Mouse (Mus musculus) adrenal gland (tissue): ENCODE measurements around the gene Anapc16.

Source experiments
- intact Hi-C: fragments of 180-260 bp; cut with DNase I; formaldehyde crosslinking; loops from one replicate; pipeline ENCODE4 v1.15.1; 2025

Gene Anapc16

GRCm38 (mm10) chr10:59950716-59951191 is 52.2 kb downstream of the Anapc16 start:
- intact Hi-C loops: loop anchor here (2.0 to 5.0 kb wide), 3 partner anchors 33 to 56 kb away; no protein-coding TSS in a partner anchor

- intact Hi-C loops: loop anchor here (2.0 to 5.0 kb wide), 3 partner anchors 33 to 55 kb away; no protein-coding TSS in a partner anchor
These were observed 52.9 kb downstream of the Anapc16 start for GRCm38 (mm10) chr10:59949783-59950605.

GRCm38 (mm10) chr10:59949255-59949648 is 53.7 kb downstream of the Anapc16 start:
- intact Hi-C loops: no loop called here

DNA sequence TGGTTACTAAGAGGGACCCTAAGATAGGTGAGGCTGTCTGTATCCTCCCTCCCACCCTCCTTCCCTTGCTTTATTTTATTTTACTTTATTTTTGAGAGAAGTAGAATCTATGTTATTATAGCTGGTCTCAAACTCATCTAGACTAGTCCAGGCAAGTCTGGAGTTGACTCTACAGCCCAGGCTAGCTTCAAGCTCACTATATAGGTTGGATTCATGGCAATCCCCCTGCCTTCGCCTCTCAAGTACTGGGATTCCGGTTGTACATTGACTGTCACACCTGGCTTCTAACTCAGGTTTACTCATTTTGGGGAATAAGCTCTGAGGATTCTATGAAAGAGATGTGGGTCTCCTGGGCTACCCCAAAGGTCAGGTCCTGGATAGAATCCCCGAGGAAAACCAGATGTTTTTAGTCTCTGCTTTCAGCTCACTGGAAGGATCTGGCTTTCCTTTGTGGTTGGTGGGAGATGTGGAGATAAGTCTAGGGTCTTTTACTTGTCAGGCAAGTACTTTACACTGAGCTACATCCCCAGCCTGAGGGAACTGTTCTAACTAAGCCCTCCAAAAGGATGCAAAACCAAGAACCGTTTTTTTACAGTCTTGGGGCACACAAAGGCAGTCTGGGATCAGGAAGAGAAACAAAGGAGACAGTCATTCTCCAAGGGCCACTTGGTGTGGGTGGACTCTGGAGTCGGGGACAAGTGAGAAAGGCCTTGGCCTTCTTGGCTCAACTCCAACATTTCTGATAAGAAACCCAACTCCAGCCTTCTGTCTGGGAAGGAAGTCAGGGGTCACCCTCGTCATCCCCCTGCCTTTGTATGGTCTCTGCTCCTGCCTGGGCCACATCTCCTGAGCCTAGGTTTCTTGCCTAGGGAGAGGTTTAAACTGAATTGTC is 54.3 kb downstream of the Anapc16 start:
- intact Hi-C loops: no loop called here

- intact Hi-C loops: no loop called here
These were observed 55.5 kb downstream of the Anapc16 start for GRCm38 (mm10) chr10:59947296-59948073.

GRCm38 (mm10) chr10:59946362-59946761 is 56.6 kb downstream of the Anapc16 start:
- intact Hi-C loops: no loop called here

DNA sequence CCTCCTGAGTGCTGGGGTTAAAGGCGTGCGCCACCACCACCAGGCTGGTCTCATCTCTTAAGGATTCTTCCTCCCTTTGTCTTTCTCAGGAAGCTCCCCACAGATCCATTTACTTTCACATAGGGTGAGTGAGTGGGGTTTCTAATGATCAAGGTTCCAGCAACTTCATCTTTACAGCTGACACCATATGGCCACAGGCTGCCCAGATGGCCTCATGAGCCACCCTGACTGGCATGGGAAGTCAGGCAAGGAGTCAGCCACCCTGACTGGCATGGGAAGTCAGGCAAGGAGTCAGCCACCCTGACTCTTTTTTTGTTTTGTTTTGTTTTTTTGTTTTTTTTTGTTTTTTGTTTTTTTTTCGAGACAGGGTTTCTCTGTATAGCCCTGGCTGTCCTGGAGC is 57.5 kb downstream of the Anapc16 start:
- intact Hi-C loops: no loop called here

- intact Hi-C loops: no loop called here
These were observed 59.4 kb downstream of the Anapc16 start for GRCm38 (mm10) chr10:59943421-59943989.

DNA sequence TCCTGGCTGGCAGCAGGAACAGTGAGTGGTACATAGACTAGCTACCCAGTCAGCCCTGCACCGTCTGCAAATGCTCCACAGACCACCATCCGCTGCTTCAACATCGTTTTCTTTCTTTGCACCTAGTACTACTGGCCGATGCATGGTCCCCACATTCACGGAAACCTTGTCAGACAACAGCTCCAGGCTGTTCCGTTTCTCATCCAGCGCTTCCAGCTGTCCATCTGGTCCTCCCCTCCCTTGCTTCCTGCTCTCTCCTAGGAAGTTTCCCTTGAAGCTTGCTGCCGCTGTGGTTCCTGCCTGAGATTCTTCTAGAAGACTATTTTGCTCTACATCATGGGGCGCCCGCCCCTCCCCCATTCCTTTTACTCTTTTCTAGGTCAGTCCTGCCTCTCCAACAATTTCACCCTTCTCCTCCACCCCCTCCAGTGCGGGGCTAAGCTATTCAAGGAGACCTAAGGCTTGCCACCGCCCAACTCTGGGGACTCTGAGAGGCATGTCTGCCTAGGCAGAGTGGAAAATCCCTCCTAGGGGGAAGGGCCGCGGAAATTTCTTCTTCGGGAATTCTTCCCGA is 60.0 kb downstream of the Anapc16 start:
- intact Hi-C loops: no loop called here

DNA sequence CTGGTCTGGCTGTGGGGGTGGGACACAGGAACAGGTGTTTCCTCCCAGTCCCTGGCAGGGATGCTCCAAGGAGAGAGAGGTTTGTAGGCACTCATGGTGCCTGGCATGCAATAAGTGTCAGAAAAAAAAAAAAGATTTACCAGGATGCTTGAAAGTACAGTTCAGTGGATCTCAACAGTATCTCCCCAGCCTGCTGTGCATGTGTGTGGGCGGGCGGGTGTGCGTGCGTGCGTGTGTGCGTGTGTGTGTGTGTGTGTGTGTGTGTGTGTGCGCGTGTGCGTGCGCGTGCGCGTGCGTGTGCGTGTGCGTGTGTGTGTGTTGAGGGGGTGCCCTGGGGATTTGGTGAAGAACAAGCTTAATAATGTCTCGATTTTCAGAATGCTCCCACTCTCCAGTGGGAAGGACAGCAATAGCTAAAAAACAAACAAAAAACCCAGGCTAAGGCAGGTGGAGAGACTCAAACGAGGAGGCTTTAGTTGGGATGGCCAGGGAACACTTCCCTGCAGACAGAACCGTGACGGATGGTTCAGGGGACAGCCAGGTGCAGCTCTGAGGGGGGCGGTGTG is 60.6 kb downstream of the Anapc16 start:
- intact Hi-C loops: no loop called here

DNA sequence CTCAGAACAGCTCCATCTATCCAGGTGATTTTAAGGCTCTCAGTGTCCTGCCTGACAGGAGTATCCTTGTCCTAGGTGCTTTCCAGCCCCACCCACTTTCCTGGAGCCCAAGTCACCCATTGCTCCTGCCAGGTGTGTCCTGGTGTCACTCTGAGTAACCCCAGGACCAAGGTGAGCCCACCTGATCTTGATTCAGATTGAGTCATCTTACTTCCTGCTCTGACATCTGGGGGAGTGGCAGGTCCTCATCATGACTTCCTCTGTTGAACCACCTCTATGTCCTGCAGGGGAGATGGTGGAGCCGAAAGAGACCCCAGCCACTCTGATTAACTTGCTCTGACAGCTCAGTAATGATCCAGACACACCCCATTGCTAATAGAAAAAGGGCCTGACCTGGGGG is 63.9 kb downstream of the Anapc16 start:
- intact Hi-C loops: no loop called here

DNA sequence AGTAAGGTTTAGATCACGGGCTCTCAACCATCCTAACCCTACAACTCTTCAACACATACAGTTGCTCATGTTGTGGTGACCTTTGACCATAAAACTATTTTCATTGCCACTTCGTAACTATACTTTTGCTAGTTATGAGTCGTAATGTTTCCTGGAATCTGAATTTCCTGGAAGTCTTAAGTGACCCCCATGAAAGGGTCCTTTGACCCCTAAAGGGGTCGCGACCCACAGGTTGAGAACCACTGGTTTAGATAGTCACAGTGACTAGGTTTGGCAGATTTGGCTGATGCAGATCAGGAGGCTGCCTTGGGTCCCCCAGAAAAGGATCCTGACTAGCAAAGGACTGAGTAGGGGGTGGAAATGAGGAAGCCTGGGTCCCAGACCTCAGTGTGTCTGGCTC is 64.3 kb downstream of the Anapc16 start:
- intact Hi-C loops: no loop called here
